Comparison of ENCODE assay signal across 15 mouse cellular contexts in genomic region chr9:37142107-37142506, GRCm38 (mm10). TPM values are rescaled to one million over a fixed set of nuclear protein-coding genes. Genes with fewer than 3 reads are reported as not detected.
A peak's percentile ranks its signal among the peaks of the same experiment; 100 is the strongest.
DNase-seq lines count a peak whose midpoint lies in the region; ATAC-seq lines count a peak whose summit lies in the region.
"Had no signal": no experiment of that assay in that cellular context is flagged by ENCODE, and none has a peak within 500 bp of the region (broad histone marks: within the 10 kb centered on the region; RNA-seq: fewer than 3 reads in every experiment).

No protein-coding gene starts in this region.

- H3K4me1 ChIP-seq in forebrain, embryonic 11.5 days (replicated peaks; ENCODE audit: control insufficient read depth, insufficient read depth, low read length) = peaks cover 36% of the 10 kb centered on the region
- peaks cover 32% of the 10 kb centered on the region for H3K4me1 ChIP-seq in forebrain, embryonic 16.5 days (replicated peaks; ENCODE audit: control insufficient read depth, insufficient read depth, low read length)
- peaks cover 62% of the 10 kb centered on the region for H3K4me1 ChIP-seq in kidney, embryonic 16.5 days (ENCODE audit: insufficient read depth, low read length)
- H3K4me1 ChIP-seq in hindbrain, embryonic 10.5 days (replicated peaks) = peaks cover 77% of the 10 kb centered on the region
- H3K4me1 ChIP-seq in midbrain, embryonic 16.5 days (ENCODE audit: control insufficient read depth, insufficient read depth, low read length) = peaks cover 44% of the 10 kb centered on the region

- H3K4me3 ChIP-seq in forebrain, embryonic 11.5 days (ENCODE audit: low read depth, low read length) = no peak overlapping the region
- no peak overlapping the region for H3K4me3 ChIP-seq in forebrain, embryonic 16.5 days (replicated peaks; ENCODE audit: low read length)
- H3K4me3 ChIP-seq in kidney, embryonic 16.5 days (ENCODE audit: low read length) = no peak overlapping the region
- H3K4me3 ChIP-seq in hindbrain, embryonic 10.5 days = peak overlapping the region; percentile 23
- H3K4me3 ChIP-seq in midbrain, embryonic 16.5 days (ENCODE audit: low read depth, low read length) = no peak overlapping the region

- H3K27ac ChIP-seq in forebrain, embryonic 11.5 days (ENCODE audit: low read depth, low read length) = peak overlapping the region; percentile 39; the same call in 1 of the 2 replicates
- no peak overlapping the region for H3K27ac ChIP-seq in forebrain, embryonic 16.5 days (ENCODE audit: low read length)
- H3K27ac ChIP-seq in kidney, embryonic 16.5 days (ENCODE audit: low read length) = peak overlapping the region; percentile 32; the same call in 1 of the 2 replicates
- peak overlapping the region; percentile 99 for H3K27ac ChIP-seq in hindbrain, embryonic 10.5 days
- 0 out of 2 replicates have a peak overlapping the region, but pooled peaks have one; percentile 32 for H3K27ac ChIP-seq in midbrain, embryonic 16.5 days (ENCODE audit: low read length)

- no peaks in the 10 kb centered on the region for H3K9me3 ChIP-seq in forebrain, embryonic 11.5 days (ENCODE audit: control insufficient read depth, low read length)
- no peaks in the 10 kb centered on the region for H3K9me3 ChIP-seq in forebrain, embryonic 16.5 days (ENCODE audit: control insufficient read depth, low read length)
- no peaks in the 10 kb centered on the region for H3K9me3 ChIP-seq in kidney, embryonic 16.5 days (ENCODE audit: low read length)
- no peaks in the 10 kb centered on the region for H3K9me3 ChIP-seq in hindbrain, embryonic 10.5 days
- no peaks in the 10 kb centered on the region for H3K9me3 ChIP-seq in midbrain, embryonic 16.5 days (replicated peaks; ENCODE audit: control insufficient read depth, low read length, poor library complexity, severe bottlenecking)

- H3K36me3 ChIP-seq in forebrain, embryonic 11.5 days (ENCODE audit: control insufficient read depth, insufficient read depth, low read length) = no peaks in the 10 kb centered on the region
- H3K36me3 ChIP-seq in forebrain, embryonic 16.5 days (ENCODE audit: control insufficient read depth, insufficient read depth) = no peaks in the 10 kb centered on the region
- H3K36me3 ChIP-seq in kidney, embryonic 16.5 days (ENCODE audit: insufficient read depth, low read length) = no peaks in the 10 kb centered on the region
- H3K36me3 ChIP-seq in hindbrain, embryonic 10.5 days = 0 out of 2 replicates have a peak, but pooled peaks cover 3% of the 10 kb centered on the region
- no peaks in the 10 kb centered on the region for H3K36me3 ChIP-seq in midbrain, embryonic 16.5 days (ENCODE audit: control insufficient read depth, insufficient read depth, low read length)

- H3K4me2 ChIP-seq in forebrain, embryonic 11.5 days (ENCODE audit: low read depth, low read length, severe bottlenecking) = no peak overlapping the region
- no peak overlapping the region for H3K4me2 ChIP-seq in forebrain, embryonic 16.5 days (ENCODE audit: low read length)
- no peak overlapping the region for H3K4me2 ChIP-seq in kidney, embryonic 16.5 days (replicated peaks; ENCODE audit: low read depth, low read length)
- no peak overlapping the region for H3K4me2 ChIP-seq in midbrain, embryonic 16.5 days (ENCODE audit: low read length)

- no peaks in the 10 kb centered on the region for H3K27me3 ChIP-seq in forebrain, embryonic 11.5 days (ENCODE audit: control insufficient read depth, insufficient read depth, low read length)
- no peaks in the 10 kb centered on the region for H3K27me3 ChIP-seq in forebrain, embryonic 16.5 days (replicated peaks; ENCODE audit: control insufficient read depth, insufficient read depth, low read length)
- H3K27me3 ChIP-seq in kidney, embryonic 16.5 days (ENCODE audit: insufficient read depth, low read length) = peaks cover 22% of the 10 kb centered on the region
- H3K27me3 ChIP-seq in hindbrain, embryonic 10.5 days (ENCODE audit: insufficient read depth, poor library complexity, severe bottlenecking) = no peaks in the 10 kb centered on the region
- no peaks in the 10 kb centered on the region for H3K27me3 ChIP-seq in midbrain, embryonic 16.5 days (ENCODE audit: control insufficient read depth, insufficient read depth, low read depth, low read length)

- peak; percentile 52 for DNase-seq in forebrain, embryonic 11.5 days (ENCODE audit: low spot score)
- no peak for DNase-seq in kidney, adult 11 months
- peak; percentile 29 for DNase-seq in hindbrain, embryonic 10.5 days (ENCODE audit: low spot score)
- no peak for DNase-seq in adrenal gland, postnatal 14 days
- DNase-seq in retina, postnatal 1 day = no peak
- DNase-seq: cerebellum, adult 18-20 months; embryo, embryonic 11 days; kidney, adult 2 months; layer of hippocampus, adult 9-11 months; liver; lung, postnatal 36 days; thymus, postnatal 14 days had no signal

- no peak for ATAC-seq in forebrain, embryonic 11.5 days (replicated peaks; ENCODE audit: low FRiP score)
- no peak for ATAC-seq in forebrain, embryonic 16.5 days
- no peak for ATAC-seq in kidney, embryonic 16.5 days (ENCODE audit: low FRiP score, low TSS enrichment)
- ATAC-seq in midbrain, embryonic 16.5 days = no peak

- 18% methylated on average over 4 of the region's 4 CpGs for WGBS in forebrain, embryonic 11.5 days
- WGBS in forebrain, embryonic 16.5 days = 40% methylated on average over 4 of the region's 4 CpGs
- WGBS in kidney, embryonic 16.5 days = 29% methylated on average over 4 of the region's 4 CpGs
- WGBS in hindbrain, embryonic 10.5 days = 8% methylated on average over 4 of the region's 4 CpGs
- WGBS in midbrain, embryonic 16.5 days = 23% methylated on average over 4 of the region's 4 CpGs

- no peak overlapping the region for H3K9ac ChIP-seq in forebrain, embryonic 11.5 days (ENCODE audit: low read length)
- no peak overlapping the region for H3K9ac ChIP-seq in forebrain, embryonic 16.5 days (replicated peaks; ENCODE audit: low read depth, low read length)
- H3K9ac ChIP-seq in kidney, embryonic 16.5 days (replicated peaks; ENCODE audit: low read length) = no peak overlapping the region
- H3K9ac ChIP-seq in midbrain, embryonic 16.5 days (ENCODE audit: low read depth, low read length) = no peak overlapping the region

RNA-seq across cellular contexts. Expression of gene Pknox2, which starts 5.1 kb away (rescaled TPM):
- 21.0 and 23.7 TPM in 2 replicates for polyA plus RNA-seq in forebrain, embryonic 11.5 days (2014; fragmentation: Nextera tagmentation; extraction: Ambion mirVana)
- 24.5 and 26.9 TPM in 2 replicates for polyA plus RNA-seq in forebrain, embryonic 16.5 days (2015; fragmentation: Nextera tagmentation; extraction: Ambion mirVana)
- polyA plus RNA-seq in kidney, embryonic 16.5 days (2015; fragmentation: Nextera tagmentation; extraction: Ambion mirVana) = 11.0 and 12.7 TPM in 2 replicates
- polyA plus RNA-seq in hindbrain, embryonic 10.5 days (2016; fragmentation: Nextera tagmentation; extraction: Ambion mirVana) = 35.0 and 40.3 TPM in 2 replicates
- 32.5 and 34.3 TPM in 2 replicates for polyA plus RNA-seq in midbrain, embryonic 16.5 days (2015; fragmentation: Nextera tagmentation; extraction: Ambion mirVana)
- total RNA-seq in adrenal gland, postnatal 14 days (2021) = 2.5 and 3.4 TPM in 2 replicates

Comparison
In these comparisons a context has a peak if more than half of its experiments do, and no peak if none do; other contexts are left out.
1. DNase-seq: peak in forebrain, embryonic 11.5 days (single experiment) and hindbrain, embryonic 10.5 days (single experiment); none in kidney, adult 11 months (single experiment), adrenal gland, postnatal 14 days (single experiment) and retina, postnatal 1 day (single experiment).